Mouse (Mus musculus) limb, embryonic 12.5 days (tissue): ENCODE results near the gene Sgcb. TPM values are rescaled to one million over a fixed set of nuclear protein-coding genes. Genes with fewer than 3 reads are reported as not detected.

Experiments used
- ATAC-seq: fragments of 200-750 bp; cut with Nextera tagmentation; 2 replicates; pipeline ENCODE4 v1.8.0; 2017; ENCODE audit warnings: low read depth, moderate TSS enrichment; ENCODE audit not compliant: insufficient number of reproducible peaks, insufficient read depth, low FRiP score, low TSS enrichment
- H3K27ac ChIP-seq: fragments of 300-500 bp; sonication (generic); 2 replicates; pipeline ENCODE4 v1.5.1; 2016; ENCODE audit warnings: mild to moderate bottlenecking, moderate library complexity
- H3K27me3 ChIP-seq: fragments of 300-500 bp; sonication (generic); 2 replicates; pipeline ENCODE4 v1.6.1; 2016; ENCODE audit warnings: mild to moderate bottlenecking, moderate library complexity
- H3K36me3 ChIP-seq: fragments of 300-500 bp; sonication (generic); 2 replicates; pipeline ENCODE4 v1.6.1; 2016; ENCODE audit warnings: mild to moderate bottlenecking, moderate library complexity
- H3K4me1 ChIP-seq: fragments of 300-500 bp; sonication (generic); replicated peaks from 2 replicates; pipeline ENCODE4 v1.6.1; 2016
- H3K4me2 ChIP-seq: fragments of 300-500 bp; sonication (generic); 2 replicates; pipeline ENCODE4 v1.6.1; 2016; ENCODE audit warnings: mild to moderate bottlenecking, moderate library complexity
- H3K4me3 ChIP-seq: fragments of 300-500 bp; sonication (generic); replicated peaks from 2 replicates; pipeline ENCODE4 v1.5.1; 2016; ENCODE audit warnings: mild to moderate bottlenecking
- H3K9ac ChIP-seq: fragments of 300-500 bp; sonication (generic); replicated peaks from 2 replicates; pipeline ENCODE4 v1.6.1; 2016; ENCODE audit warnings: mild to moderate bottlenecking, moderate library complexity
- H3K9me3 ChIP-seq: fragments of 300-500 bp; sonication (generic); 2 replicates; pipeline ENCODE4 v1.6.1; 2016; ENCODE audit warnings: mild to moderate bottlenecking, moderate library complexity
- WGBS: fragments of 180-500 bp; shearing (Covaris S2); methylation state at CpG from one replicate; pipeline ENCODE4 v1.1.7; 2016; 5-methylcytosine and 5-hydroxymethylcytosine counted together
- polyA plus RNA-seq: library from polyadenylated mRNA; unstranded; fragments of >200 nt; fragmentation: Nextera tagmentation; extraction: Ambion mirVana; gene quantifications from 2 replicates; pipeline ENCODE4 v1.2.1, GENCODE M21; 2016

Gene Sgcb
- polyA plus RNA-seq, 1 experiment from 2014 or later = 35.1 TPM

DNA sequence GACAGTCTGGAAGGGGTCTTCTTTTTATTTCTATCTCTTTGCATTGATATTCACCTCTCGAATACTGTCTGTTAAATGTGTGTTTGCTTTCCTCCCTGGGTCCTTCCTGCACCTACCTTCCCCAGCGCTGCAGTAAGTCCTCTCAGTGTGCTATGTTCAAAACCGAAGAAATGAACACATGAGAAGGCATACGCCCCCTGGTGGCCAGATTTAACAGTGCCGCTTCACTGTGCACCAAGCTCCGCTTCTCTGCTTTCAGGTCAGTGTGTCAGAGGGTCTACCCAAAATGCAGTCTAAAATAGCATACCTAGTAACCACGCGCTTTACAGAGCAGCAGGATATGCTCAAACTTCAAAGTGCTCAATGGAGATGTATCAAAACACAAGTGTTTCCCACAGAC, 14.4 kb downstream of the Sgcb start:
- WGBS = 62% methylated on average over 8 of the region's 8 CpGs
- Histone ChIP-seq H3K4me2 (no peak overlapping the region), H3K36me3 (peaks cover 38% of the 10 kb centered on the region), H3K27ac (no peak overlapping the region), H3K27me3 (no peaks in the 10 kb centered on the region), H3K4me1 (no peaks in the 10 kb centered on the region), H3K9ac (no peak overlapping the region), H3K4me3 (no peak overlapping the region), H3K9me3 (peaks cover 6% of the 10 kb centered on the region)
- ATAC-seq = no peak

DNA sequence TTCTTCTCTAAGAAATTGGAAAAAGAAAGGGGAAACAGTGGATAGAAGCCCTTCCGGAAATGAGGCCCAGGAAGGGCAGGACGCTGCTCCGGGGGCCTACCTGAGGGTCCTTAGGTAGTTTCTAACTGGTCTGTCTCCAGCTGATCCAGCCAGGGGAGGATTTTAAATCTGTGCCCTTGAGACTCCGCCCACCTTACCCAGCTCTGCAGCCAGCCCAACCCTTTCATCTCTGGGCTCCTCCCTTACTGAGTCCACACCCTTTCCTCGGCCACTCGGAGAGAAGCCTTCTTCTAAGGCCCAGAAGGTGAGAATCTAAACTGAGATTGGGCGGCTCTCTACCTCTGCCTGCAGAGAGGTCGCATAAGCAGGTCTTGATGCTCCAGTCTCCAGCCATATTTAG, 15.3 kb downstream of the Sgcb start, which contains the start of gene Lrrc66:
Lrrc66 (minus strand) TSS at position 236 of the 400 bp plus-strand sequence.
- no peak for ATAC-seq
- peaks cover 6% of the 10 kb centered on the region for H3K9me3 ChIP-seq
- no peaks in the 10 kb centered on the region for H3K4me1 ChIP-seq
- peaks cover 38% of the 10 kb centered on the region for H3K36me3 ChIP-seq
- no peak within 1 kb of the TSS for H3K4me3 ChIP-seq
- H3K4me2 ChIP-seq = no peak within 1 kb of the TSS
- no peak within 1 kb of the TSS for H3K27ac ChIP-seq
- no peak within 1 kb of the TSS for H3K9ac ChIP-seq
- H3K27me3 ChIP-seq = no peaks in the 10 kb centered on the region; the same call in 1 of the 2 replicates
- WGBS = 75% methylated on average over 8 of the region's 8 CpGs

DNA sequence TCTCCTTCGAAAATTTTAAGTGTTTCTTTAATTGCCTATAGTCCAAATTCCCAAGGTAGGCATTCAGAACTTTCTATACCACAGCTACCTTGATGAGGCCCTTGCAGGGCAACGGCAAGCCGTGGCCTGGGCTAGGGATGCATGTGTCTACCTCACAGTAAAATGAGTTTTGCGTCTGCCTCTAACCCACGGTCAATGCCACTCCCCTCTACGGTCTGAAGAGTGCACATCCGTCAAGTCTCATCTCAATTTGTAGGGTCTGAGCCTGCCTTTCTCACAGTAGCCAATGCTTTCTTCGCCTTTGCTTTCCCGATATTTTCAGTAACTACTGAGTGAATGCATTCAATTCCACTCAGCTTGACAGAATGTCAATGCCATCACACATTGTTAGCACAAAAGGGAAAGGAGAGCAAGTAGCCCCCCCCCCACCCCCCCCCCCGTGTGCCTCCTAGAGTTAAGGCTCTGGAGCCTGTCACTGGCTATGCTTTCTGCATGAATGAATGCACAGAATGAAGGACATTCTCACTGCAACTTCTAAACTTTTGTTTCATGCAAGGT, 16.5 kb downstream of the Sgcb start:
- WGBS = 85% methylated on average over 10 of the region's 10 CpGs

GRCm38 (mm10) chr5:73630141-73630540, 17.4 kb downstream of the Sgcb start:
- no peak overlapping the region for H3K4me3 ChIP-seq
- H3K27ac ChIP-seq = no peak overlapping the region
- H3K36me3 ChIP-seq = peaks cover 18% of the 10 kb centered on the region
- no peaks in the 10 kb centered on the region for H3K4me1 ChIP-seq
- H3K9me3 ChIP-seq = peaks cover 6% of the 10 kb centered on the region
- H3K4me2 ChIP-seq = no peak overlapping the region
- no peaks in the 10 kb centered on the region; the same call in 1 of the 2 replicates for H3K27me3 ChIP-seq
- no peak overlapping the region for H3K9ac ChIP-seq
- no peak for ATAC-seq
- WGBS = 86% methylated on average over 5 of the region's 5 CpGs

More for the DNA sequence above, 16.5 kb downstream of the Sgcb start:
- Histone ChIP-seq H3K4me2 (no peak overlapping the region), H3K27me3 (no peaks in the 10 kb centered on the region; the same call in 1 of the 2 replicates), H3K4me1 (no peaks in the 10 kb centered on the region), H3K9me3 (peaks cover 6% of the 10 kb centered on the region), H3K4me3 (no peak overlapping the region), H3K36me3 (peaks cover 26% of the 10 kb centered on the region), H3K27ac (no peak overlapping the region), H3K9ac (no peak overlapping the region)
- no peak for ATAC-seq

DNA sequence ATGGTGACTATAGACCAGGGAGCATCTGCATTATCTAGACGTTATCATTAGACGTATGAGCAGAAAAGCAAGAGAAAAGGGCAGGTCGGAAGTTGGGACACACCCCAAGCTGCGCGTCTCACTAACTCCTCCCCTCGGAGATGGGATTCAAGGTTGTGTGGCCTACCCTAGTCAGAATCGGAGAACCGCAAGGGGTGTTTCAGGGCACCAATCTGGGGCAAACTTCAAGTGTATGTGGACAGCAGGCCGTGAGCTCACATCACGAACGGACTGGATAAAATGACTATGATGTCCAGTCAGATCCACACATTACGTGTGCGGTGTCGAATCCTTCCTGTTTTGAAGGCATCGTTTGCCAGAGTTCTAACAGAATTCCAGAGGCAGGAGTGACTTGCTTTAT, 19.6 kb downstream of the Sgcb start:
- H3K9ac ChIP-seq = no peak overlapping the region
- H3K4me2 ChIP-seq = no peak overlapping the region
- no peaks in the 10 kb centered on the region for H3K4me1 ChIP-seq
- H3K27ac ChIP-seq = no peak overlapping the region
- ATAC-seq = no peak
- no peak overlapping the region for H3K4me3 ChIP-seq
- no peaks in the 10 kb centered on the region; the same call in 1 of the 2 replicates for H3K27me3 ChIP-seq
- no peaks in the 10 kb centered on the region for H3K9me3 ChIP-seq
- 75% methylated on average over 15 of the region's 15 CpGs for WGBS
- no peaks in the 10 kb centered on the region; the same call in 1 of the 2 replicates for H3K36me3 ChIP-seq

DNA sequence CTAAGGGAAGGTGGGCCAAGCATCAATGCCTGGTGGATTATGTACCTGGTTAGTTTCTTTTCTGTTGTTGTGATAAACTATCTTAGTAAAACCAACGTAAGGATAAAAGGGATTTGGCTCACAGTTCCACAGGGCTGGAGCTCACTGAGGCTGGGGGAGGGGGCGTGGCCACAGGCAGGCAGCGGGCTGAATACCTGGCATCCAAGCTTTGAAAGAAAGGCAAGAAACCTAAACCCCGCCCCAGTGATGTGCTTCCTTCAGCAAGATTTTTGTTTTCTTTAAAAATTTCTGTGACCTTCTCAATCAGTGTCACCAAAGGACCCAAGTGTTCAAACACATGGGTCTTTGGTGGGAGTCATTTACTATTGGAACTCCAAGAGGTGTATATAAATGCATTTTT, 20.0 kb downstream of the Sgcb start:
- H3K27me3 ChIP-seq = no peaks in the 10 kb centered on the region; the same call in 1 of the 2 replicates
- H3K4me1 ChIP-seq = no peaks in the 10 kb centered on the region
- ATAC-seq = no peak
- whole genome bisulfite sequencing = 54% methylated on average over 4 of the region's 4 CpGs
- H3K36me3 ChIP-seq = no peaks in the 10 kb centered on the region
- no peak overlapping the region for H3K4me2 ChIP-seq
- no peaks in the 10 kb centered on the region for H3K9me3 ChIP-seq
- no peak overlapping the region for H3K27ac ChIP-seq
- H3K4me3 ChIP-seq = no peak overlapping the region
- no peak overlapping the region for H3K9ac ChIP-seq

DNA sequence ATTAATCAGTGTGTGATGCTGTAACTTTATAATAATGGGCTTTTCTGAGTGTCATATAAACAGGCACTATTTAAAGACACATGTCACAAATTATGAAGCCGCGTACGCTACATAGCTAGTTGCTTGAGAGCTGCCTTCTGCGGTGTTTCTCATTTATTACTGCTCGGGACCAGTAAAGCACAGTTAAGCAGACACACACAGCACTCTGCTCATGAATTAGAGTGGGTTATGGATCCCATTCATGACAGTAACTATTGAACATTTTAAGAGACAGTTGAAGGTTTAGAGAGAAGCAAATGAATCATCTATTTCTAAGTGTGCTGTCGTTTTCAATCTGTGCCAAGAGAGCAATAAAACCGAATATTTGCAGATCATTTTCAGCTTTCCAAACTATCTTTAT, 20.7 kb downstream of the Sgcb start:
- WGBS = 72% methylated on average over 7 of the region's 7 CpGs
- Histone ChIP-seq H3K9me3 (no peaks in the 10 kb centered on the region), H3K4me1 (no peaks in the 10 kb centered on the region), H3K27ac (no peak overlapping the region), H3K27me3 (no peaks in the 10 kb centered on the region; the same call in 1 of the 2 replicates), H3K4me2 (no peak overlapping the region), H3K9ac (no peak overlapping the region), H3K4me3 (no peak overlapping the region), H3K36me3 (no peaks in the 10 kb centered on the region)
- no peak for ATAC-seq

DNA sequence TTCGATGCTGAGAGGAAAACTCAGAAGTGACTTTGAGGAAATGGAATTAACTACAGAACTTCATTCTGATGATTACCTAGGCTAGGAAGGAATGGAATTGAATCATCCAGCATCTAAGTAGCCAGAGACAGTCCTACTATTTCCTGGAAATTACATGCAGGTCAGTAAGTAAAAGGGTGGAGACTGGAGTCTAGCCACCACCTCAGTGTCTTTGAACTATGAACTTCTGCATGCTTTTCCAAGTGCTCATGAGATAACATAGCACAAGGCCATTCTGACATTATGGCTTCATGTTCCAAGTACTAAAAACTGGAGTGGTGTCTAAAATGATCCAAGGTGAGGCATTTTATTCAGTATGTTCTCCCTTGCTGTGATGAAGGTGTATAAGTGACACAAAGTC, 22.1 kb downstream of the Sgcb start:
- Histone ChIP-seq H3K27ac (no peak overlapping the region), H3K36me3 (no peaks in the 10 kb centered on the region), H3K9me3 (no peaks in the 10 kb centered on the region), H3K4me2 (no peak overlapping the region), H3K4me1 (no peaks in the 10 kb centered on the region), H3K27me3 (no peaks in the 10 kb centered on the region; the same call in 1 of the 2 replicates), H3K9ac (no peak overlapping the region), H3K4me3 (no peak overlapping the region)
- 75% methylated on average over 1 of the region's 1 CpGs for WGBS
- ATAC-seq = no peak

GRCm38 (mm10) chr5:73618969-73619368, 28.6 kb downstream of the Sgcb start:
- no peak overlapping the region for H3K27ac ChIP-seq

GRCm38 (mm10) chr5:73615211-73615610, 32.4 kb downstream of the Sgcb start:
- no peak for ATAC-seq
- no peak overlapping the region for H3K4me2 ChIP-seq
- no peak overlapping the region for H3K4me3 ChIP-seq
- no peak overlapping the region for H3K27ac ChIP-seq
- H3K9me3 ChIP-seq = peaks cover 10% of the 10 kb centered on the region; the same call in 1 of the 2 replicates
- no peaks in the 10 kb centered on the region for H3K27me3 ChIP-seq
- WGBS = 41% methylated on average over 7 of the region's 7 CpGs
- H3K9ac ChIP-seq = no peak overlapping the region
- no peaks in the 10 kb centered on the region for H3K36me3 ChIP-seq
- H3K4me1 ChIP-seq = no peaks in the 10 kb centered on the region; the same call in 1 of the 2 replicates

More at GRCm38 (mm10) chr5:73618969-73619368, 28.6 kb downstream of the Sgcb start:
- 75% methylated on average over 1 of the region's 1 CpGs for WGBS
- Histone ChIP-seq H3K27me3 (no peaks in the 10 kb centered on the region), H3K36me3 (no peaks in the 10 kb centered on the region), H3K4me3 (no peak overlapping the region), H3K9me3 (peaks cover 4% of the 10 kb centered on the region; the same call in 1 of the 2 replicates), H3K9ac (no peak overlapping the region), H3K4me1 (no peaks in the 10 kb centered on the region; the same call in 1 of the 2 replicates), H3K4me2 (no peak overlapping the region)
- ATAC-seq = no peak

GRCm38 (mm10) chr5:73613296-73613695, 34.3 kb downstream of the Sgcb start:
- H3K9me3 ChIP-seq = peaks cover 14% of the 10 kb centered on the region; the same call in 1 of the 2 replicates
- no peaks in the 10 kb centered on the region for H3K36me3 ChIP-seq
- 90% methylated on average over 8 of the region's 8 CpGs for WGBS
- H3K27me3 ChIP-seq = no peaks in the 10 kb centered on the region
- no peak for ATAC-seq
- H3K27ac ChIP-seq = no peak overlapping the region
- no peak overlapping the region for H3K4me2 ChIP-seq
- no peak overlapping the region for H3K9ac ChIP-seq
- no peak overlapping the region for H3K4me3 ChIP-seq
- H3K4me1 ChIP-seq = no peaks in the 10 kb centered on the region; the same call in 1 of the 2 replicates

DNA sequence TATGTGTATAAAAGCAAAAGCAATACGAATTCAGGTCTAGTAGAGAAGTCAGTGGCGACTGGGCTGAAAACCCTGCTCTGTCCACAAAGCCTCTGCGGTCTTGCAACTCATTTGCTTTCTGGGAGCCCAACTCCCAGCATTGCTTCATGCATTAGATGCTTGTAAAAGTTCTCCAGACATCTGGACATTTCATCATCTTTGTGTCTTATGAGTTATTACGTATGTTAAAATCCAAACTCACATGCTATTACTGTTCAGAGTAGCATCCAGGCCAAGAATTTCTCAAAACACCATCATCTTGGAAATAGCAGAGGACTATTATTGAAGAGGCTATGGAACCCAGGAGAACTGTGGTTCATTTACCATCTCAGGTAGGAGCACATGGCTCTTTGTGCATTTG, 36.5 kb downstream of the Sgcb start:
- Histone ChIP-seq H3K27me3 (no peaks in the 10 kb centered on the region), H3K4me1 (no peaks in the 10 kb centered on the region; the same call in 1 of the 2 replicates), H3K4me3 (no peak overlapping the region), H3K27ac (no peak overlapping the region), H3K9ac (no peak overlapping the region), H3K36me3 (no peaks in the 10 kb centered on the region), H3K4me2 (no peak overlapping the region), H3K9me3 (peaks cover 15% of the 10 kb centered on the region; the same call in 1 of the 2 replicates)
- ATAC-seq = no peak
- WGBS = 95% methylated on average over 4 of the region's 4 CpGs
